Mouse (Mus musculus): ENCODE data around the gene 4930451I11Rik.

Gene 4930451I11Rik

DNA sequence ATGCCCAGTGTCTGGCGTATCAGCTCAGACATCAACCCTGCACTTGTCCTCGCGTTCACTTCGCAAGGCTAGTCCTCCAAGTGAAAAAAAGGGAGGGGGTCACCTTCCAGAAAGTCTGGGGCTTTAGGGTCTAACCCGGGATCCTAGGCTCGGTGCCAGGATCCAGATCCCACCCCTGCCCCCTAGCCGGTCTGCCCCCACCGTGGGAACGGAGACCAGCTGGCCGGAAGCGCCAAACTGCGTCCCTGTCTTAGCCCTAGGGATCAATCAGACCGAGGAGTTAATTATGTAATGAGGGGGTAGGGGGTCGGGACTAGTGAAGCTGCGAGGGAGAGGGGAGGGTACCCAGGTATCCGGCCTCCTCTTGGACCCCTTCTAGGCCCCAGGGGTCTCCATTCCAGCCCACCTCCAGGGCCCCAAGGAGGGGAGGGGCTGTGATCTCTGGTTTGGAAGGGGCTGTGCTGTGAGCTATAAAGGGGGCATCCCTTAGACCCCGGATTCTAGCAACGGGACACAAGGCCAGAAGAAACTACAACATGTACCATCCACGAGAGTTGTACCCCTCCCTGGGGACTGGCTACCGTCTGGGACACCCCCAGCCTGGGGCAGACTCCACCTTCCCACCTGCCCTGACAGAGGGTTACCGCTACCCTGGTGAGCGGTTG, 50.3 kb downstream of the 4930451I11Rik start, which contains the start of gene Tbx6:
Gene Tbx6, plus strand, starts transcription at position 513 of the 665 bp plus-strand sequence.
- DNase-seq (ENCODE audit: low spot score) = no peak

Measured in c-Kit-positive CD71-positive TER-119-positive erythroid progenitor cells, embryonic 14.5 days (primary cell).